Mouse (Mus musculus): ENCODE measurements around the gene 1700123O20Rik. TPM values are rescaled to one million over a fixed set of nuclear protein-coding genes. Genes with fewer than 3 reads are reported as not detected.

1700123O20Rik gene
- polyA plus RNA-seq (2012; ENCODE audit: insufficient read depth, insufficient read length, low replicate concordance, missing spikeins), result not detected in 2 replicates

- H3K4me3 ChIP-seq (ENCODE audit: insufficient read depth, low read depth, low read length), result peak within 1 kb of the TSS; percentile 83
- 0 out of 2 replicates have a peak, but pooled peaks cover 2% of the 10 kb centered on the region for H3K4me1 ChIP-seq (ENCODE audit: control insufficient read depth, insufficient read depth, low read length)
- no peak for TF ChIP-seq POLR2A (IDR thresholded peaks at IDR 0.05; ENCODE audit: insufficient read depth, low read depth, low read length)
- peak; percentile 28; the same call in 1 of the 2 replicates for TF ChIP-seq CTCF (IDR thresholded peaks at IDR 0.05; ENCODE audit: insufficient read depth, low read depth, low read length)
- H3K27ac ChIP-seq (ENCODE audit: insufficient read depth, low read depth, low read length), result peak within 1 kb of the TSS; percentile 96
- WGBS, result under 1% methylated on average over 41 of the region's 41 CpGs
These were observed at the start of gene 1700123O20Rik for GRCm38 (mm10) chr14:54686063-54686521. Gene 1700123O20Rik, plus strand, starts transcription at chr14:54686216.

GRCm38 (mm10) chr14:54636954-54637353, 49.1 kb upstream of the 1700123O20Rik start:
- TF ChIP-seq POLR2A (IDR thresholded peaks at IDR 0.05; ENCODE audit: insufficient read depth, low read depth, low read length), result no peak
- TF ChIP-seq CTCF (IDR thresholded peaks at IDR 0.05; ENCODE audit: insufficient read depth, low read depth, low read length), result peak; percentile 55; the same call in 1 of the 2 replicates
- no peak overlapping the region for H3K27ac ChIP-seq (ENCODE audit: insufficient read depth, low read depth, low read length)
- 50% methylated on average over 8 of the region's 8 CpGs for WGBS
- no peak overlapping the region for H3K4me3 ChIP-seq (ENCODE audit: insufficient read depth, low read depth, low read length)
- H3K4me1 ChIP-seq (ENCODE audit: control insufficient read depth, insufficient read depth, low read length), result peaks cover 10% of the 10 kb centered on the region

- H3K27ac ChIP-seq (ENCODE audit: insufficient read depth, low read depth, low read length), result no peak overlapping the region
- H3K4me3 ChIP-seq (ENCODE audit: insufficient read depth, low read depth, low read length), result no peak overlapping the region
- TF ChIP-seq POLR2A (IDR thresholded peaks at IDR 0.05; ENCODE audit: insufficient read depth, low read depth, low read length) (no peak), CTCF (IDR thresholded peaks at IDR 0.05; ENCODE audit: insufficient read depth, low read depth, low read length) (no peak)
- peaks cover 10% of the 10 kb centered on the region for H3K4me1 ChIP-seq (ENCODE audit: control insufficient read depth, insufficient read depth, low read length)
- 49% methylated on average over 5 of the region's 5 CpGs for WGBS
These were observed 47.8 kb upstream of the 1700123O20Rik start for GRCm38 (mm10) chr14:54638210-54638609.

GRCm38 (mm10) chr14:54640121-54640520, 45.9 kb upstream of the 1700123O20Rik start:
- H3K27ac ChIP-seq (ENCODE audit: insufficient read depth, low read depth, low read length), result no peak overlapping the region
- H3K4me1 ChIP-seq (ENCODE audit: control insufficient read depth, insufficient read depth, low read length), result peaks cover 10% of the 10 kb centered on the region
- H3K4me3 ChIP-seq (ENCODE audit: insufficient read depth, low read depth, low read length), result no peak overlapping the region
- TF ChIP-seq CTCF (IDR thresholded peaks at IDR 0.05; ENCODE audit: insufficient read depth, low read depth, low read length), result no peak
- no peak for TF ChIP-seq POLR2A (IDR thresholded peaks at IDR 0.05; ENCODE audit: insufficient read depth, low read depth, low read length)
- 52% methylated on average over 4 of the region's 4 CpGs for WGBS

GRCm38 (mm10) chr14:54640946-54641304, 45.1 kb upstream of the 1700123O20Rik start, which contains the start of gene Gm17606:
Gene Gm17606, plus strand, starts transcription at chr14:54640952.
- 2% methylated on average over 28 of the region's 28 CpGs for WGBS
- H3K4me3 ChIP-seq (ENCODE audit: insufficient read depth, low read depth, low read length), result peak within 1 kb of the TSS; percentile 64
- H3K27ac ChIP-seq (ENCODE audit: insufficient read depth, low read depth, low read length), result peak within 1 kb of the TSS; percentile 27; the same call in 1 of the 2 replicates
- peaks cover 10% of the 10 kb centered on the region for H3K4me1 ChIP-seq (ENCODE audit: control insufficient read depth, insufficient read depth, low read length)
- TF ChIP-seq CTCF (IDR thresholded peaks at IDR 0.05; ENCODE audit: insufficient read depth, low read depth, low read length), result no peak
- TF ChIP-seq POLR2A (IDR thresholded peaks at IDR 0.05; ENCODE audit: insufficient read depth, low read depth, low read length), result no peak; the same call in 1 of the 2 replicates

GRCm38 (mm10) chr14:54641305-54641969, 44.6 kb upstream of the 1700123O20Rik start, which contains the start of gene Cdh24:
Gene Cdh24, minus strand, starts transcription at chr14:54641364.
- peak within 1 kb of the TSS; percentile 27; the same call in 1 of the 2 replicates for H3K27ac ChIP-seq (ENCODE audit: insufficient read depth, low read depth, low read length)
- TF ChIP-seq POLR2A (IDR thresholded peaks at IDR 0.05; ENCODE audit: insufficient read depth, low read depth, low read length) (0 out of 2 replicates have a peak, but pooled peaks have one; percentile 47), CTCF (IDR thresholded peaks at IDR 0.05; ENCODE audit: insufficient read depth, low read depth, low read length) (peak; percentile 79)

GRCm38 (mm10) chr14:54642224-54642944, 43.6 kb upstream of the 1700123O20Rik start:
- H3K4me3 ChIP-seq (ENCODE audit: insufficient read depth, low read depth, low read length), result no peak overlapping the region
- no peak for TF ChIP-seq POLR2A (IDR thresholded peaks at IDR 0.05; ENCODE audit: insufficient read depth, low read depth, low read length)
- TF ChIP-seq CTCF (IDR thresholded peaks at IDR 0.05; ENCODE audit: insufficient read depth, low read depth, low read length), result no peak
- H3K4me1 ChIP-seq (ENCODE audit: control insufficient read depth, insufficient read depth, low read length), result peaks cover 10% of the 10 kb centered on the region
- 75% methylated on average over 25 of the region's 25 CpGs for WGBS
- H3K27ac ChIP-seq (ENCODE audit: insufficient read depth, low read depth, low read length), result no peak overlapping the region

More at GRCm38 (mm10) chr14:54641305-54641969, 44.6 kb upstream of the 1700123O20Rik start, which contains the start of gene Cdh24:
- peaks cover 10% of the 10 kb centered on the region for H3K4me1 ChIP-seq (ENCODE audit: control insufficient read depth, insufficient read depth, low read length)
- H3K4me3 ChIP-seq (ENCODE audit: insufficient read depth, low read depth, low read length), result peak within 1 kb of the TSS; percentile 64
- under 1% methylated on average over 52 of the region's 52 CpGs for WGBS

- WGBS, result 72% methylated on average over 2 of the region's 2 CpGs
- Histone ChIP-seq H3K4me3 (ENCODE audit: insufficient read depth, low read depth, low read length) (no peak overlapping the region), H3K4me1 (ENCODE audit: control insufficient read depth, insufficient read depth, low read length) (peaks cover 10% of the 10 kb centered on the region), H3K27ac (ENCODE audit: insufficient read depth, low read depth, low read length) (no peak overlapping the region)
- TF ChIP-seq CTCF (IDR thresholded peaks at IDR 0.05; ENCODE audit: insufficient read depth, low read depth, low read length) (no peak), POLR2A (IDR thresholded peaks at IDR 0.05; ENCODE audit: insufficient read depth, low read depth, low read length) (no peak)
These were observed 43.0 kb upstream of the 1700123O20Rik start for GRCm38 (mm10) chr14:54643011-54643410.

All from olfactory bulb, adult 2 months (tissue).